Mouse (Mus musculus): ENCODE results near the gene Hrh2. TPM values are rescaled to one million over a fixed set of nuclear protein-coding genes. Genes with fewer than 3 reads are reported as not detected.

Hrh2 gene
- polyA plus RNA-seq, 1 experiment from 2014 or later = not detected

DNA sequence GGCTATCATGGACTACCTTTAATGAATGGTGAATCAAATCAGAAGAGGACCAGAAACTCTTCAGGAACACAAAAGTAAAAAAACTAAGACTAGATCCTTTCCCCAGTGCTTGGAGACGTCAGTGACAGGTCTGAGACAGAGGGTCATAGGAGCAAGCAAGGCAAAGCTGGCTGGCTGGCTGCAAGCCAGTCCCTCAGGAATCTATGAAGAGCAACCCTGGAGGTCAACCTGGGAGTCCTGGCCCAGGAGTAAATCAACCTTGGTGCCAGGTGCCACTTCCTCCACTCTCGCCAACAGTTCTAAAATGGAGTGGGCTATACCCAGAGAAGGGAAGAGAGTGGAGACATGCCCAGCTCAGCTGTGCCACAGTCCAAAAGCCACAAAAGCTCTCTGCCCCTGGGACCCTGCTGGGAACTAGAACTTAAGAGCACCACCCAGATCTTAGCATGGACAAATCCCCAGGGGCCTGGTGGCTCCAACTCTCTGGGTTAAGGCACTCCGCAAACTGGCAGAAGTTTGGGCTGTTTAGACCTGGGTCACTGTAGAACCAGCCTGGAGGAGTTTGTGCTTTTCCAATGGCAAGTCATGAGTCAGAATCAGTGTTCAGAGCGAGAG is 15.4 kb upstream of the Hrh2 start:
- no peak overlapping the region for H3K9ac ChIP-seq (replicated peaks)
- no peaks in the 10 kb centered on the region for H3K27me3 ChIP-seq
- no peaks in the 10 kb centered on the region for H3K36me3 ChIP-seq
- no peak overlapping the region for H3K4me3 ChIP-seq (replicated peaks)
- no peak overlapping the region for H3K4me2 ChIP-seq
- ATAC-seq (ENCODE audit: insufficient number of reproducible peaks, insufficient read depth, low FRiP score, low TSS enrichment, low read depth) = no peak
- no peak overlapping the region for H3K27ac ChIP-seq
- H3K4me1 ChIP-seq (replicated peaks) = no peaks in the 10 kb centered on the region
- 77% methylated on average over 4 of the region's 4 CpGs for WGBS
- H3K9me3 ChIP-seq = peaks cover 3% of the 10 kb centered on the region; the same call in 1 of the 2 replicates

DNA sequence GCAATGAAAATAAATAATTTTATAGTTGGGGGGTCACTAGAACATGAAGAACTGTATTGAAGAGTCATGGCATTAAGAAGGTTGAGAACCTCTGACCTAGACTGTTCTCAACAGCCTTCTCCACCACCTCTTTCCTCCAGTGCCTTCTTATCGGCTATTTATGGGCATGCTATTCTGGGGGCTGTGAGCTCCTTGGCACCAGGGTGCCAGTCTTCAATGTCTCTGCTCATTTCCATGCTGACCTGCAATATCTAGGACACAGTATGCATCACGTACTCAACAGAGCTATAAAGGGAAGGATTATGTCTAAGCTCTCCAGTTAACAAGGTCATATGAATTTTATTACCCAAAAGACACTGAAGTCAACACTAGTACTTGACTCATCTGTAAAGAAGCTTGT is 14.6 kb upstream of the Hrh2 start:
- H3K4me1 ChIP-seq (replicated peaks) = no peaks in the 10 kb centered on the region
- 88% methylated on average over 2 of the region's 2 CpGs for WGBS
- no peak overlapping the region for H3K4me2 ChIP-seq
- H3K27me3 ChIP-seq = no peaks in the 10 kb centered on the region
- no peak overlapping the region for H3K27ac ChIP-seq
- ATAC-seq (ENCODE audit: insufficient number of reproducible peaks, insufficient read depth, low FRiP score, low TSS enrichment, low read depth) = no peak
- peaks cover 3% of the 10 kb centered on the region; the same call in 1 of the 2 replicates for H3K9me3 ChIP-seq
- H3K9ac ChIP-seq (replicated peaks) = no peak overlapping the region
- H3K36me3 ChIP-seq = no peaks in the 10 kb centered on the region
- H3K4me3 ChIP-seq (replicated peaks) = no peak overlapping the region

DNA sequence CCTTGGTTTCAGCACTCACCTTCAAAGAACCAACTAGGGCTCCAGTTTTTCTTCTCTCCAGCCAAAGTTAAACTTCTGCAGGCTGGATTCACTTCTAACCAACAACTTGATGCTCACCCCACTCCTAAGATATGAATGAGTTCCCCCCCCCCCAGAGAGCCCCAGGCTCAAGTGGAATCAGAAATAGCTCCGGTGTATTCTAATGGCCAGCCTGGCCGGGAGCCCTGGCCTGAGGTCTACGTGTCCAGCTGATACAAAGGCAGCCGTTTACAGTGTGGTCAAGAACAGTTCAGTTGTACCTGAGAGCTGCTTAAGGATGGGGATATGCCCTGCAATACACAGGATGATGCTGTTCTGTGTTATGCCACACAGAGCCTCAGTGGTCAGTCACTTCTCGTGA is 13.3 kb upstream of the Hrh2 start:
- Histone ChIP-seq H3K4me2 (no peak overlapping the region), H3K27me3 (no peaks in the 10 kb centered on the region), H3K27ac (no peak overlapping the region), H3K4me3 (replicated peaks) (no peak overlapping the region), H3K9ac (replicated peaks) (no peak overlapping the region), H3K9me3 (peaks cover 3% of the 10 kb centered on the region; the same call in 1 of the 2 replicates), H3K4me1 (replicated peaks) (no peaks in the 10 kb centered on the region), H3K36me3 (no peaks in the 10 kb centered on the region)
- 90% methylated on average over 5 of the region's 5 CpGs for WGBS
- no peak for ATAC-seq (ENCODE audit: insufficient number of reproducible peaks, insufficient read depth, low FRiP score, low TSS enrichment, low read depth)

GRCm38 (mm10) chr13:54179971-54180370 is 12.0 kb upstream of the Hrh2 start:
- Histone ChIP-seq H3K9me3 (no peaks in the 10 kb centered on the region), H3K36me3 (no peaks in the 10 kb centered on the region), H3K27me3 (no peaks in the 10 kb centered on the region), H3K4me1 (replicated peaks) (no peaks in the 10 kb centered on the region), H3K27ac (no peak overlapping the region), H3K4me2 (no peak overlapping the region), H3K4me3 (replicated peaks) (no peak overlapping the region), H3K9ac (replicated peaks) (no peak overlapping the region)
- 79% methylated on average over 3 of the region's 3 CpGs for WGBS
- ATAC-seq (ENCODE audit: insufficient number of reproducible peaks, insufficient read depth, low FRiP score, low TSS enrichment, low read depth) = no peak

DNA sequence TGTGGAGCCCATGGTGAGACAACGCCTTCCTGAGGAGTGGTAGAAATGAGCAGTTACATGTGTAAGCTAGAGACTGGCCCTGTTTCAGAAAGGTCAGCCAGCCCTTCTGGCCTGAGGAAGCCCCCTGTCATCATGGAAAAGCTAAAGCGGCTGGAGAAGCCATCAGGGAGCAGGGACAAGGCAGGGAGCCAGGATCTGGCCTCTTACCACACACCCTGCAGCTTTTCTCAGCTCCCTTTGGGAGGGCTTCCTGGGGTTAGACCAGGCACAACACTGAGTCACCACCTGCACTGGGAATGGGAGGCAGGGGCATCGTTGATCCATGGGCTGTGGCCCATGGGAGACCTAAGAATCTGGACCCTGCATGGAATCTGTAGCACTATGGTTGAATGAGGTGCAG is 11.5 kb upstream of the Hrh2 start:
- H3K27ac ChIP-seq = no peak overlapping the region
- 39% methylated on average over 3 of the region's 3 CpGs for WGBS
- H3K4me3 ChIP-seq (replicated peaks) = no peak overlapping the region
- no peaks in the 10 kb centered on the region for H3K27me3 ChIP-seq
- H3K4me1 ChIP-seq (replicated peaks) = no peaks in the 10 kb centered on the region
- no peak overlapping the region for H3K4me2 ChIP-seq
- 0 out of 2 replicates have a peak, but pooled peaks cover 4% of the 10 kb centered on the region for H3K9me3 ChIP-seq
- no peak overlapping the region for H3K9ac ChIP-seq (replicated peaks)
- no peaks in the 10 kb centered on the region for H3K36me3 ChIP-seq
- ATAC-seq (ENCODE audit: insufficient number of reproducible peaks, insufficient read depth, low FRiP score, low TSS enrichment, low read depth) = no peak

- 0 out of 2 replicates have a peak, but pooled peaks cover 4% of the 10 kb centered on the region for H3K9me3 ChIP-seq
- H3K9ac ChIP-seq (replicated peaks) = no peak overlapping the region
- H3K36me3 ChIP-seq = no peaks in the 10 kb centered on the region
- no peak overlapping the region for H3K4me2 ChIP-seq
- H3K27me3 ChIP-seq = no peaks in the 10 kb centered on the region
- 85% methylated on average over 6 of the region's 6 CpGs for WGBS
- no peak overlapping the region for H3K27ac ChIP-seq
- ATAC-seq (ENCODE audit: insufficient number of reproducible peaks, insufficient read depth, low FRiP score, low TSS enrichment, low read depth) = no peak
- no peaks in the 10 kb centered on the region for H3K4me1 ChIP-seq (replicated peaks)
- no peak overlapping the region for H3K4me3 ChIP-seq (replicated peaks)
Measured at GRCm38 (mm10) chr13:54181318-54181717, 10.6 kb upstream of the Hrh2 start.

DNA sequence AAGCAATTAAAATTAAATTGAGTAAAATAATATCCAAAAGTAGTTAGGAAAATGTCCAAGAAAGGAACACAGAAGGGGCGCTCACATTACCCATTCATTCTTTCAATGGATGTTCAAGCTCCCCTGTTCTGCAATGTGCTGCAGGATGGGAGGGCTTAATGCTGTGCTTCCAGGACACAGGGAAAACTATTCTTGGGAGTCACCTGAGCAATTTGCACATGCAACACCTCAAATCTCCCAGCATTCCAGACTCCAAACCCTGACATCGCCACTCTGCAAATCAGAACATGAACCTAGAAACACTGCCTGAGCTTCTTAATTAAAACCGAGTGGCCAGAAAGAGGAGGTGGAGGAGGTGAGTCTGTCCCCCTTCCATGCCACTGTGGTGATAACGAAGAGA is 10.0 kb upstream of the Hrh2 start:
- no peaks in the 10 kb centered on the region for H3K27me3 ChIP-seq
- no peak overlapping the region for H3K9ac ChIP-seq (replicated peaks)
- no peak for ATAC-seq (ENCODE audit: insufficient number of reproducible peaks, insufficient read depth, low FRiP score, low TSS enrichment, low read depth)
- 84% methylated on average over 4 of the region's 4 CpGs for WGBS
- H3K4me3 ChIP-seq (replicated peaks) = no peak overlapping the region
- H3K36me3 ChIP-seq = no peaks in the 10 kb centered on the region
- H3K27ac ChIP-seq = no peak overlapping the region
- H3K9me3 ChIP-seq = 0 out of 2 replicates have a peak, but pooled peaks cover 4% of the 10 kb centered on the region
- H3K4me2 ChIP-seq = no peak overlapping the region
- H3K4me1 ChIP-seq (replicated peaks) = no peaks in the 10 kb centered on the region

DNA sequence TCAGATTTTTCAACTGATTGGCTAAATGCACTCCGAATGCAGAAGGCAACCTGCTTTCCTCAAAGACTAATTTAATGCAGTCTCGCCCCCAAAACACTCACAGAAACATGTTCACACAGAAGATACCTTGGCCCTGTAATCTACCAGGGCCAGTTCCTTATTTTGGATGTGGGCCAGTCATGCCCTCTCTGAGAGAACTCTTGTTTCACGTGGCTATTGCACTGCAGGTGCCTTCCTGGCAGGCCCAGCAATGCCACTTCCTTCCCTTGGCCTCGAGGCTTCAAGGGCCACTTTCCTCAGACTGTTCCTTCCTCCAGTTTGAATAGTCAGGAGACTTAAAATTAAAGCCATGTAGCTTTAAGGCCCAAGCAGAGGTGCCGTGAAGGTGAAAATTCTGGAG is 5.5 kb upstream of the Hrh2 start:
- Histone ChIP-seq H3K4me3 (replicated peaks) (no peak overlapping the region), H3K9ac (replicated peaks) (no peak overlapping the region), H3K9me3 (0 out of 2 replicates have a peak, but pooled peaks cover 4% of the 10 kb centered on the region), H3K4me1 (replicated peaks) (no peaks in the 10 kb centered on the region), H3K27me3 (peaks cover 13% of the 10 kb centered on the region), H3K36me3 (no peaks in the 10 kb centered on the region), H3K27ac (no peak overlapping the region), H3K4me2 (no peak overlapping the region)
- ATAC-seq (ENCODE audit: insufficient number of reproducible peaks, insufficient read depth, low FRiP score, low TSS enrichment, low read depth) = no peak
- WGBS = 75% methylated on average over 5 of the region's 5 CpGs

DNA sequence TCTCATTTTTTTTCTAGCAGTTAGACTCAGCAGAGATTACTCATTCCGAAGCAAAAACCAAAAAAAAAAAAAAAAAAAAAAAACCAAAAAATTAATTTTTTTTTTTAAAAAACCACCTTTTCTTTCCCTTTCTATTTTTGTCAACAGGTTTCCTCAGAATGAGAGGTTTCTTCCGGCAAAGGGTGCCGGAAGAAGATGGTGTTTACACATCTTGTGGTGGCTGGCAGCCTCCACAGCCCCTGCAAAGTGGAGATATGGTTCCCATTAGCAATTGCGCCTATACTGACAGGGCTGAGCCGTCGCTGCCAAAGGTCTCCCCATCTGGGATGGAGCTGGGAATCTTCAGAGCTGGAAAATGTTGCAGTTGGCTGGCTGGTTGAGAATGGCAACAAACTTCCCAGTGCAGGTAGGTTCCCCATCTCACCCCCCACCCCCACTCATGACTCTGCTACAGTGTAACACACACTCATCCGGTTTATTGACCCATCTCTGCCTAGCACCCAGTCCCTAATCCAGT is 3.7 kb upstream of the Hrh2 start:
- Histone ChIP-seq H3K9ac (replicated peaks) (no peak overlapping the region), H3K27ac (no peak overlapping the region), H3K4me2 (no peak overlapping the region), H3K4me3 (replicated peaks) (no peak overlapping the region), H3K36me3 (no peaks in the 10 kb centered on the region), H3K27me3 (peaks cover 31% of the 10 kb centered on the region), H3K4me1 (replicated peaks) (no peaks in the 10 kb centered on the region; the same call in 1 of the 2 replicates), H3K9me3 (0 out of 2 replicates have a peak, but pooled peaks cover 4% of the 10 kb centered on the region)
- no peak for ATAC-seq (ENCODE audit: insufficient number of reproducible peaks, insufficient read depth, low FRiP score, low TSS enrichment, low read depth)
- WGBS = 58% methylated on average over 7 of the region's 7 CpGs

DNA sequence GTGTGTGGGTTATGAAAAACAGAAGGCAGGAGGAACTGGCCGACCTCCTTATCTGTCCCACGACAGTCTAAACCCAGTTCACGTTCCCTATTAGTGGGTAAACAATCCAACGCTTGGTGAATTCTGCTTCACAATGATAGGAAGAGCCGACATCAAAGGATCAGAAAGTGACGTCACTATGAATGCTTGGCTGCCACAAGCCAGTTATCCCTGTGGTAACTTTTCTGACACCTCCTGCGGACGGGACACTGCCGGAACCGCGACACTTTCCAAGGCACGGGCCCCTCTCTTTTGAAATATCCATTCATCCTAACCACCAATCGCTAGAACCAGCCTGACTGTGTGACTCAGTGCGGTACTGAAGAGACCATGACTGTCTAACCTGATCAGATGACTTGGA is 2.0 kb upstream of the Hrh2 start:
- no peak for ATAC-seq (ENCODE audit: insufficient number of reproducible peaks, insufficient read depth, low FRiP score, low TSS enrichment, low read depth)
- Histone ChIP-seq H3K36me3 (no peaks in the 10 kb centered on the region), H3K27me3 (peaks cover 48% of the 10 kb centered on the region), H3K9ac (replicated peaks) (no peak overlapping the region), H3K9me3 (0 out of 2 replicates have a peak, but pooled peaks cover 4% of the 10 kb centered on the region), H3K4me2 (no peak overlapping the region), H3K4me3 (replicated peaks) (no peak overlapping the region), H3K27ac (no peak overlapping the region), H3K4me1 (replicated peaks) (no peaks in the 10 kb centered on the region; the same call in 1 of the 2 replicates)
- WGBS = 84% methylated on average over 14 of the region's 14 CpGs

GRCm38 (mm10) chr13:54191181-54191580 is 748 bp upstream of the Hrh2 start:
- ATAC-seq (ENCODE audit: insufficient number of reproducible peaks, insufficient read depth, low FRiP score, low TSS enrichment, low read depth) = no peak
- no peak overlapping the region for H3K9ac ChIP-seq (replicated peaks)
- no peak overlapping the region for H3K4me3 ChIP-seq (replicated peaks)
- H3K9me3 ChIP-seq = no peaks in the 10 kb centered on the region
- H3K4me1 ChIP-seq (replicated peaks) = no peaks in the 10 kb centered on the region; the same call in 1 of the 2 replicates
- WGBS = 80% methylated on average over 3 of the region's 3 CpGs
- peaks cover 51% of the 10 kb centered on the region for H3K27me3 ChIP-seq
- no peak overlapping the region for H3K4me2 ChIP-seq
- no peak overlapping the region for H3K27ac ChIP-seq
- no peaks in the 10 kb centered on the region for H3K36me3 ChIP-seq

GRCm38 (mm10) chr13:54193580-54193979 is 1.7 kb downstream of the Hrh2 start:
- 64% methylated on average over 5 of the region's 5 CpGs for WGBS
- H3K4me2 ChIP-seq = no peak overlapping the region

More at GRCm38 (mm10) chr13:54193580-54193979, 1.7 kb downstream of the Hrh2 start:
- H3K4me1 ChIP-seq (replicated peaks) = no peaks in the 10 kb centered on the region; the same call in 1 of the 2 replicates
- H3K9ac ChIP-seq (replicated peaks) = no peak overlapping the region
- no peak for ATAC-seq (ENCODE audit: insufficient number of reproducible peaks, insufficient read depth, low FRiP score, low TSS enrichment, low read depth)
- no peaks in the 10 kb centered on the region for H3K36me3 ChIP-seq
- peaks cover 51% of the 10 kb centered on the region for H3K27me3 ChIP-seq
- H3K4me3 ChIP-seq (replicated peaks) = no peak overlapping the region
- no peaks in the 10 kb centered on the region for H3K9me3 ChIP-seq
- H3K27ac ChIP-seq = no peak overlapping the region

Measured in limb, embryonic 12.5 days (tissue).